Mouse (Mus musculus) gastrocnemius, adult 8-10 months (tissue): ENCODE data around the gene Vpreb2. TPM values are rescaled to one million over a fixed set of nuclear protein-coding genes. Genes with fewer than 3 reads are reported as not detected.
"Not testable (repeated sequence)": the region's sequence is repeated elsewhere in the genome, so short reads cannot be mapped to it uniquely, and the experiment has no call there.

Source experiments
- DNase-seq, 2 experiments: peaks; one replicate each; pipeline ENCODE4 v3.0.0; 2022; ENCODE audit warnings: low spot score in 2 of 2
- total RNA-seq, 4 experiments: library from RNA; stranded (reverse); gene quantifications; 2 replicates each; pipeline ENCODE4 v1.2.4; 2022

Vpreb2 gene
- total RNA-seq: not detected

DNA sequence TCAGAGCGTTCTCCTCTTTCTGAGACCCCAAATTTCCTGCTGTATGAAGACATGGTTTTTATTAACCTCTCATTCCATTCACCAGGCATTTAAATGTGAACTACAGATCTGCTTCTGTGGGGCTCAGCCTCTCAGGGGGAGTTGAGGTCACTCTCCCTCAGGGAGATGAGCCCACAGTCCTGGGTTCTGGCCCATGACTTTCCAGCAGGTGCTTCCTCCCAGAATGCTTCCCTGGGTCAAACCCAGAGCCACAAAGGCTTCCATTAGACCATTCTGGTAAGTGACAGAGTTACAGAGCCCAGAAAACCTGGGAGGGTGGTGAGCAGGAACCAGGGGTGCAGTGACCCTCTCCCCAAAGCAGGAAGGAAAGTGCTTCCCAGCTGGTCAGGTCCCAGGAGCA, at the start of gene Vpreb2:
Gene Vpreb2 (plus strand): TSS at position 301 of the 400 bp plus-strand sequence.
- DNase-seq: no peak

DNA sequence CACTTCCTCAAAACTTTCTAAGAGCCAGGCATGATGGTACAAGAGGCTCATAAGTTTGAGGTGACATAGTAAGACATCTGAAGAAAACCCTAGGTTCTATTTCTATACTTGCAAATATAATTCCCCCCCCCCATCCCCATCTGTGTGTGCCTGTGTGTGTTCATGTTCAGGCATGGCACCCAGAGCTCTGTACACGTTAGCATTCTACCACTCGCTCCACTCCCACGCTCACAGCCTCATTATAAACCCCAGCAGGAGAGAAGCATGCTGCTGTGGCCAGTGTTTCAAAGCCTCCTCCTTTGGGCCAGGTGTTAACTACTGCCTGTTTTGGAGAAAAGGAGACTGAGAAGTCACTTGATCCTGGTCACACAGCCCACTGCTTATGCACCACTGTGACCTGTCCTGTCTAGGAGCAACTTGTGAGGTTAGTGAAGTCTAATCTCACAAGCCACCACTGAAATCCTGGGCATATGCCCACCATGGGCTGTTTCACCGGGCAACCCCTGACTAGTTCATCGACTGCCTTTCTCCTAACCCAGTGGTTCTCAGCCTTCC, 48.2 kb upstream of the Vpreb2 start:
- no peak for DNase-seq

DNA sequence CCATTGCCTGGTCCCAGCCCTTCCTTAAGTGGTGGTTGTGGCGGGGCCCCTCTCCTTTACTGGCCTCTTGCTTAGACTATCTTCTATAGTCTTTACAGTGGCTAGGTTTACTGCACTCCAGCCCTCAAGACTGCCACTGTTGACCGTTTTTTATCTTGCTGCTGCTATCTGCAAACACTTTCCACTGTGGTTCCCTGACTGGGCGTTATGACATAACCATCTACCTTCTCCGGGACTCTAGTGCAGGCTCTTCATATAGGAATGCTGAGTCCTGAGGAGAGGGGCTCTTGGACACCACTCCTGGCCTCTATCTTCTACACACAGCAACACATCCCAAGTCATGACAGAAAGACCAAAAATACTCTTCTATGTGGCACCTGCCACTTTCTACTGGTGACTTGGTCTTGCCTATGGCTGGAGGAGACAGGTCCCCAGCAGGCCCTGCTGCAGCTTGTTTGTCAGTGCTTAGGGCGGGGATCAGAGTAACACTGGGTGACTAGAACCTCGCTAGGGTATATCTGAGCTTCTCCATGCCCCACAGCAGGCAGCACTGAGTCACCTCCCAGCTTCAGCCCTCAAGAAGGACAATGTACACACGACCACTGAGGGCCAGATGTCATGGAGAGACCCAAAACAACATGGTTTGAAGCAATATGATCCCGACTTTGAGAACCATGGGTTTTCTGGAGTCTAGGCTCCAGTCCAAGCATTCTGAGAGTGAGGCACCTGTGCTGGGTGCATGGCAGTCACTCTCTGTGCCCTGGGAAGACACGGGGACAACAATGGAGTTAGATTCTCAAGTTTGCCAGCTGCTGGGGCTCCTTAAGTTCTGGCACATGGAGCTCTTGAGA, 46.4 kb upstream of the Vpreb2 start:
- no peak for DNase-seq

DNA sequence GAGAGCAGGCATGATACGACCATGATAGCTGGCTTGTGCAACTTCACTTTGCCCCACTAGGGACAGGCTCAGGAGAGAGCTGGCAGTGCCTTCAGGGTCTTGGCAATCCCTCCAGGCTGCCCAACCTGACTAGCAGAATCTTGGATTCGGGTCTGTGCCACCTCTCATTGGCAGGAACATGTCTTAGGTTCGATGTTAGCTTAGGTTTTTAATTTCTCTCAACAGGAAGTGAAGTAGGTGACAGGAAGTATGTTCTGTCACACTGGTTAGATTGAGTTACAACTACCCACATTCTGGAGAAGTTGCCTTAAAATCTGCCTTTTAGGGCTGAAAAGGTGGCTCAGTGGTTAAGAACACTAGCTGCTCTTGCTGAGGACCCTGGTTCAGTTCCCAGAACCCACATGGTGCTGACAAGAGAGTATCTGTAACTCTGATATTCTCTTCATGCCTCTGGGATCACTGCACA, 45.8 kb upstream of the Vpreb2 start:
- no peak for DNase-seq

DNA sequence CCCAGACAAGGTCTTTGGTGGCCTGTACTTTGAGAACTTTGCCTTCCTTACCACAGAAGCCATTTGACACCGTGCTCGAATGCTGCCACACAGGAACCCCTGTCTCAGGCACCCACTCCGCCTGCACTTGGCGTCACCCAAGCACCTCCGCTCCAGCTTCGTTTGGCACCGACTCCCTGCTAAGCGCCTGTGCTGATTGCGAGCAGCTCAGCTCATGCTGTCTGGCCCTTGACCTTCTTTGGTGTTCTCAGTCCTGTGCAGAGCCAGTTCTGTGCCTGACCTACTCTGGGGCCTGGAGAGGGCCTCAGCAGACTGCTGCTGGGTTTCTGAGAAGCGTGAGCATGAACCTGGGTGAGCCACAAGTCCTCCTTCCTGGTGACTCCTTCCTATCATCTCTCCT, 43.5 kb upstream of the Vpreb2 start:
- no peak for DNase-seq

DNA sequence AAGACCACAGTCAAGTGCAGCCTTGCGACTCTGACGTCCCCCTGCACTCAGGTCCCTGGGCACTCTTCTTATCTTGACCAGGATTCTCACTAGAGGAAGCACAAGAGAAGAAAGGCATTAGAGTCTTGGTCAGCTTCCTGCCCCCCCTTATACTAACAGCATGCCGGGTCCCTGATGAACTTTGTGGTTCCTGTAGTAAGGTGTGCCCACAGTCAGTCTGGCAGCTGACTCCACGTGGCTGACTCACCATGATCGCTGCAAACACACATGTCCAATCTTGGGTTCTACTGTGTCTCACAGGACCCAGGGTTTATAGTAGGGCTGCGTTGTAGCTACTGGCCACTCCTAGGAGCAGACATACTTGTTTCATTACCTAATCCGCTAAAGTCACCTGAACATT, 42.0 kb upstream of the Vpreb2 start:
- DNase-seq: no peak

DNA sequence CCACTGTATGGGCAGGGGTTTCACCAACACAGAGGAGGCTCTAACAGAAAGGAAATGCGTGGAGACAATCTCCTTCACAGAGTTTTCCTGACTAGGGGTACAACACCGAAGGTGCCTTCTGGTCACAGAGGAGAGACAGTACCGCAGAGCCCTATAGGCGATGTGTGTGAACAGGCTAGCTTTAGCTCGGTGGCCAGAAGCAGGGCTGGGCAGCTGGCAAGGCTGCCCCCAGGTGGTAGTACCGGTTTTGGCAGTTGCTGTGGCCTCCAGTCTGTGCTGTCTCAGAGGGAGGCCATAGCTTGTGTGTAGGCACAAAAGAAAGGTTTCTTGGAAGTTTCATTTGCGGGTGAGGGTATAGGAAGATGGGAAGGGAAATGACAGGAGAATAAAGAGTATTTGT, 41.4 kb upstream of the Vpreb2 start:
- DNase-seq: no peak

DNA sequence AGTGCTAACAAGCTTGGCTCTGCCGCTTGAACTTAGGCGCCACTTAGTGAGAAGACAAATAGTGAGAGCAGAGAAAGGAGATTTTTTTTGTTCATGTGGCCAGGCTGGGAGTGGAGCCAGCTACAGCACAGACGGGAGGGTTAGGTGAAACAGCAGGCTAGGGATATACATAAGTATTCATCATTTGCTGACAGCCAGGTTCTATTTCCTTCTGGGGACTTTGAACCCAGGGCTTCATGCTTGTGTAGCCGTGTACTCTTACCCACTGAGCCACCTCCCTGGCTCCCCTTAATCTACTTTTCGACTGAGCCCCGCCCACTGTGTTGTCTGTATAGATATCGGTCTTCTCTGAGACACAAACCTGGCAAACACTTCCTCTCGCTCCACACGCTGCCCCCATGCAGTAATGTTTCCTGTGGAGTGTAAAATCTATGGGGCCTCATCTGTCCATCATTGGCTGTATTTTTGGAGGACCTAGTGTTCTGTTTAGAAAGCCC, 40.9 kb upstream of the Vpreb2 start:
- DNase-seq: no peak

DNA sequence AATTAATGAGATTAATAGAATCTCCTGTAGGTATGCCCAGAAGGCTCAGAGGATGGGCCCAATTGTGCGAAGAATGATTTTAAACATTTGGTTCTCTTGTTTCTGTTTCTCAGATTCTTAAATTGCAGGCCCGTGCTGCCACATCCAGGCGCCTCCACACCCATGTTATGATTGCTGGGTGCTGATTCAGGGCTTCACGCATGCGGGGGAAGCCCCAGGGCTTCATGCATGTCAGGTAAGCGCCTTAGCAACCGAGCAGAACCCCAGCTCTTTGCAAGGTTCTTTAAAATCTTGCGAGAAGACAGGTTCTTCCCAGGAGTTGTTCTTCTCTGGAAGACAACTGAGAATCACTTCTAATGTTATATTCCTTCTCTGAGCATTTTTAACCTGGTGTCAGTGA, 36.8 kb upstream of the Vpreb2 start:
- DNase-seq: no peak

DNA sequence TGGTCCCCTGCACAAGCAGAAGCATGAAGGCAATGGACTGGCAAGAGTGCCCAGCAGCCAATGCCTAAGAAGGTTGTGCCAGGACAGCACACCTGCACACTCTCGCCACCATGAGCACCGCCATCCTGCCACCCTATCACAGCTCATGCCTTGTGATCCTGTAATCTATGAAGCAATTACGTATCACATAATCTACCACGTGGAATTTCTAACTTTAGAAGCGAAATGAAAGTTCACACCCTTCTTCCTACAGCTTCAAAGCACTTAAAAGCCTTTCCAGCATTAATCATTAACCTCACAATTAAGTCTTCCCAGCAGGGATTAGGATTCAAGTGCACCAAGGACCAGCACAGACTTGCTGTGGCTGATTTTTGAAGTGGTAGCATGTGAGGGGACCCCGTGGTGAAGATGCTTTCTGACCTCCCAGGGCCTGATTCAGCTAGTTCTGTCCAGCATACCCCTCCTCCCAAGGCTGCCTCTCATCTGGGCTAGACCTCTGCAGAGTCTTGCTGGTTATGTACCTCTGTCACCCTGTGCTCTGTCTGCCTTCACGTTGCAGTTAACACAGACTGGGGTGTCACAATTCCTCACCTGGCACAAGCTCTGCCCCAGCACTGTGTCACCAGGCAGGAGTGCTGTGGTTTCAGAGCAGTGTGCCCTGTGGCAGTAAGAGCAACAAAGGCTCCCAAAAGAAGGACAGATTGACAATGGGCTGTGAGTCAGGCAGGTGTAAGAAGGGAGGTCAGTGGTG, 35.0 kb upstream of the Vpreb2 start:
- DNase-seq: no peak

DNA sequence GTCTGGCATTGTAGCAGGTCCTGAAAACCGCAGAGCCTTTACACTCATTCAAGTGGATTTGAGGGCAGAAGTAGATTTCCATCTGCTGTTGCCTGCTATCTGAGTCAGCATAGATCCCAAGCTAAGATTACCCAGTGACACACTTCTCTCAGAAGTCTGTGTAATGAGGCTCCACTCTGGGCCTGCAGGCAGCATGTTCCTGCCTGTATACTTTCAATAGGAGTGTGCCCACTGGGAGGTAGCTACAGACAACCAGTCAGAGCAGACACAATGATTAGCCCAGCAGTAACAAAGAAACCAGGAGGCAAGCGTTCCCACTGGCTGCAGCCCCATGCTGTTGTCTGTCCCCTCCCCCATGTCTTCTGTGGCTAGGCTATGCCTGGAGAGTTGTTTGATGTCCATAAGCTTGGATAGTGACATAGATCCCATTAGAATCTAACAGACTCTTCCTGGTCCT, 30.8 kb upstream of the Vpreb2 start:
- DNase-seq: no peak

DNA sequence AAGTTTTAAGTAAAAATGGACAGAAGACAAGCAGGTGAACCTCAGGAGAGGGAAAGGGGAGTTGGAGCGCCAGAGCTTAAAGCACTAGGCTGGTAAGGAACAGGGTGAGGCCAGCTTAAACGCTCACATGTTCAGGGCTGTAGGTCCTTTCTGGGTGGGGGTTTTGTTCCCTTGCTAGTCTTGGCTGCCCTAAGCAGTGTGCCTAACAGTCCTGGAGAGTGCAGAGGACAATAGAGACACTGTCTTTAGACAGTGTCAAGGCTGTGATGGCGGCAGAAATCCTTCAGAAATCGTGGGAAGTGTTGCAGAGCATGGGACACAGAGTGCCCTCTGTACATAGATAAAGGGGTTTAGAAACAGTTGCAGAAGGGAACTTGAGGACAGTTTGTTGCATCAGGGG, 30.2 kb upstream of the Vpreb2 start:
- no peak for DNase-seq

DNA sequence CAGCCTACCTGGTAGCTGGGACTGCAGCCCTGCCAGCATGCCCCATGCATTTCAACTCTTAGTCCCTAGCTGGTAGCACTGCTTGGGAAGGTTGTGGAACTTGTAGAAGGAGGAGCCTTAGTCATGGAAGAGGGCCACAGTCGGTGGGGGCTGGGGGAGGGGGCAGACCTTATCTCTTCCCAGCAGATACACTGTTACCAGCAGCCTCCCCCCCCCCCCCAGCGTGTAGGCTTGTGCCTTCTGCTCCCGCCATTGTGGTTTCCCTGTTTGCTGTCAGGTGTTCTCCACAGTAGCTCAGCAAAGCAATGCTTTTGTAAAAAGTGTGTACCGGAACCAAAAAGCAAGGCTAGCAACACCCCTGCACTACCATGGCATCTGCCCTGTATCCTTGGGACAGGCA, 28.6 kb upstream of the Vpreb2 start:
- no peak for DNase-seq

DNA sequence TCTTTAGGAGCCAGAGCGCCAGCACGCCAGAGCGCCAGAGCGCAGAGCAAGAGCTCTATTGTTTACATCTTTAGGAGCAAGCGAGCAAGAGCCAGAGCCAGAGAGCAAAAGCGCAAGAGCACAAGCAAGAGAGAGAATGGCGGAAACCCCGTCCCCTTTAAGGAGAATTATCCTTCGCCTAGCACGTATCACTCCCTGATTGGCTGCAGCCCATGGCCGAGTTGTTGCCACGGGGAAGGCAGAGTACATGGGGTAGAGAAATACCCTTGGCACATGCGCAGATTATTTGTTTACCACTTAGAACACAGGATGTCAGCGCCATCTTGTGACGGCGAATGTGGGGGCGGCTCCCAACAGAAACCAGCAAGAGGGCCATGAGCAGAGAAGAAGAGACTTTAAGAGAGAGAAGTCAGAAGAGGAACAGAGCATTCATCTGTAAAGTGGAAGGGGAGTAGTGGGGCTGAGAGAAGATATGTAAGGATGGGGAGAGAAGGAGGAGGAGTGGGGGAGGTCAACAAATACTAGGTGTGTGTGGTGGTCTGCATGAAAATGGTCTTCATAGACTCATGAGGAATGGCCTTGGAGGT, 24.1 kb upstream of the Vpreb2 start:
- DNase-seq: not testable (repeated sequence)

DNA sequence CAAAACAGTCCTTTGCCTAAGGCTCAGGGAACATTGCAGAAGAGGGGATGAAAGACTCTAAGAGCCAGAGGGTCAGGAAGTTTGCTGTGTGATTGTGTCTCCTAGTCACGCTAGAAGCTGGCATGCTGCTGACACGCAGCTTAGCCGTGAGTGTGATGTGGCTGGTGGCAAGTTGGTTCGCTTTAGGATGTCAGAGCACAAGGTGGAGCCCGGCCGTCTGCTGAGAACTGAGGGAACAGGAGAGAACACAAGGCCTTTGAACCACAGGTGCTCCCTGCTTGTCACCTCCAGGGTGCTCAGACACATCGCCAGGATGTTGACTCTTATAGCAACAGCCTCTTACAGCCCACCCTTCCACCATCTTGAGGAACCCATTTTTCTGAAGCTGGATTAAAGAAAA, 18.1 kb upstream of the Vpreb2 start:
- DNase-seq: no peak

DNA sequence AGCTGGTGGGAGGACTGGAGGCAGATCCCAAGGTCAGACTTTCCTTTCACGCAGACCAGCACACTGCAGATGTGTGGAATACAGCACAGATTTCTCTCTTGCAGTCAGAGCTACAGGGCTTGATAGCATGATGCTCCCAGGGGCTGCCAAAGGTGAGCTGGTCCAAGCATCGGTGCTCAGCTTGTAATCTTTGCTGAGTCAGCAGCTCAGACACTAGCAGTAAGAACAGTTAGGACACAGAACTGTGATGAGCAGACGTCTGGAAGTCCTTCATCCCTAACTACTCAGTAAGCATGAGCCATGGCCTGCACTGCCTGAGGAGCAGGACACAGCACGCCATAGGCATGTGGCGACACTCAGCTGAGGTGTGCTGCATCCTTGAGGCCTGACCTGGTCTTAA, 8.4 kb upstream of the Vpreb2 start:
- DNase-seq: no peak

DNA sequence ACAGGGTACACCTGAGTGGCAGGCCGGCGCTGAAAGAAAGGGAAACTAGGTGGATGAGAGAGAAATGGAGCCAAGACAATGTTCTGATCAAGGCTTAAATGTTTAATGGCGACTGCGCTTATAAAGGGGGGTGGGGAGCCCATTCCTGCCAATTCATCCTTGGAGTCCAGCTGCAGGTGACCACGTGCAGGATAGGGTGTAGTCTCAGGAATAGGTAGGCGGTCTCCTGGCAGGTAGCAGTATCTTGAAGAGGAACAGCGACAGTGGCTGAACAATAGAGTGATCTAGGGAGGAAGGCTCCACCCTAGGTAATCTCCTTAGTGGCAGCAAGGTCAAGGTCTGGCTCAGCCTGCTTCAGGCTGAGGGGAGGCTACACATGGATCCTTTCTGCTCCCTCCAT, 2.4 kb upstream of the Vpreb2 start:
- DNase-seq: not testable (repeated sequence)

DNA sequence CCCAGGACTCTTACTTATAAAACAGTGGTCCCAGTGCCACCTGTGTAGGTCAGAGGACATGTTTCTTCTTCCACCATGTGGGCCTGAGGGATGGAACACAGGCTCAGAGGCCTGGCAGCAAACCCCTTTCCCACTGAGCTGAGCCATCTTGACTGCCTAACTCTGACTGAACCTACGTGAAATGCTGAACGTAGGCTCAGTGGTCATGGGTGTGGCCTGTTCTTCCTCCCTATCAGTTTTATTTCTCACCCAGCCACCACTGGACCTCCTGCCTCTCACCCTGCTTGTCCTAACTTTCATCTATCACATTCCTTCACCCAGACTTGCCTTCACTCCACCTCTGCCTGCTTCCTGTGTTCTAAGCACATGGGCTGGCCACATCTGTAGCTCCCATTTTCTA, 3.0 kb downstream of the Vpreb2 start:
- no peak for DNase-seq

DNA sequence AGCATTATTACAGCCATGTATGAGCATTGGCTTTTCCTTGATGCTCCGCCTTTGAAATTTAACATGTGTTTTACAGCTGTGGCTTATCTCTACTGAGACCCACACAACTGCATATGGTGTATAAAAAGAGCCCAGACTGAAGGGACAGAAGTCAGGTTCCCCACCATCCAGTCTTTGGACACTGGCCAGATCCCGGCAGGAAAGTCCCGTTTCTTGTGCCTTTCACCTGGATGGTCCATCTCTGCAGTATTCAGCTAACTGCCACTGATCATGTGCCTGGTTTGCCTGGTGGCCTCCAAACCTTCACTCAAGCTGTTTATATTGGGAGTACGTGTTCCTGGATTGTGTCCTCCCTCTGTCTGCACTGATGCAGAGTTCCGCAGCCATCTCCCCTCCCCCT, 4.0 kb downstream of the Vpreb2 start:
- no peak for DNase-seq

DNA sequence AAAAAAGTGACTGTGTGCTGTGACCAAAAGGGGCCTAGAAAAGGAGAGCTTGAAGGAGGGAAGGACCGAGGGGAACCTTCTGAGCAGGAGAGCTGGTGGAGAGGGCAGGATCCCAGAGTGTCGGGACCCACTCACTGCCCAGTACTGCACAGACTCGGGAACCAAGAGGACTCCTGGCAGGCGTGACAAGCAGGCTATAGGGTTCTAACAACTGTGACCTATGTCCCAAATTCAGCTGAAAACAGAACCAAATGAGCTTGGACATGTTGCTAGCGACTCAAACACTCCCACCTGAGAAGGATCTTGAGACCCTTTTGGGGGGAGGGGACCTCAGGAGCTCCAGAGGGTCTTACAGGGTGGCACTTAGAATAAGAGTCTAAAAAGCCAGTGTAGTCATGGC, 4.8 kb downstream of the Vpreb2 start:
- no peak for DNase-seq

DNA sequence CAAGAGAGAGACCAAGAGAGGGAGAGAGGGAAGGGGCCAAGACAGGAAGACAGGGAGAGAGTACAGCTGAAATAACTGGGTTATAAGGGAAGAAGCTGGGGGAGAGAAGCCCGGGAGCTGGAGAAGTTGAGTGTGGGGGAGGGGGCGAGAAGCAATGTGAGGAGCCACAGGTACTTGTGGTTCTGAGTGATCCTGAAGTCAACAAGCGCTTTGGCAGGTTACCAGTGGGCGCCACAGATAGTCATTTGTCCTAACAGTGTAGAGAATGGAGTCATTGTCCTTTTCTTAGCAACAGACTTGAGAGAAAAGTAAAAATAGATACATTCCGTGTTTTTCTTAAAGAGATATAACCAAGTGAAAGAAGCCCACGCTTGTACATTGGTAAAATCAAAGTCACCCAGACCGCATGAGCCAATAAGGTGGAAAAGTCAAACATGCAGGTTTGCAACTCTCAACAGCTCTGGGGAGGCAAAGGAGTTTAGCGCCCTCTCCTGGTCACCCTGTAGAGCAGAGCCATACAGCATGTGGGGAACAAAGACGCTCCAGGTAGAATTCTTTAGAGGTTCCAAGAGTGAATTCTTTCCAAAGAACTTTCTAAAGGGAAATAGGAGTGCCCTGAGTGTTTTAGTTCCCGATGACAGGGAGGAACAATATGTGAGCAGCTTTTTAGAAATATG, 6.4 kb downstream of the Vpreb2 start:
- no peak for DNase-seq
